Mouse (Mus musculus): ENCODE data around the gene Trappc1.

GRCm38 (mm10) chr11:69316361-69316760 is 7.4 kb upstream of the Trappc1 start:
- TF ChIP-seq TBP (IDR thresholded peaks at IDR 0.05; ENCODE audit: low read depth, low read length): no peak
- no peak for TF ChIP-seq POLR2AphosphoS2 (IDR thresholded peaks at IDR 0.05; ENCODE audit: low read length)
- TF ChIP-seq JUND (IDR thresholded peaks at IDR 0.05; ENCODE audit: low read depth, low read length): no peak
- no peak for TF ChIP-seq SMC3 (IDR thresholded peaks at IDR 0.05; ENCODE audit: low read depth, low read length)
- no peak for TF ChIP-seq POLR2A (IDR thresholded peaks at IDR 0.05; ENCODE audit: control insufficient read depth in 1 of 2, insufficient read depth in 1 of 2, low read depth in 1 of 2, low read length in 2 of 2, poor library complexity in 1 of 2)
- TF ChIP-seq CTCF (IDR thresholded peaks at IDR 0.05 in 2 of 3, conservative IDR thresholded peaks at IDR 0.05 in 1 of 3; ENCODE audit: control insufficient read depth in 1 of 3, insufficient read depth in 1 of 3, low read depth in 2 of 3, low read length in 3 of 3, poor library complexity in 1 of 3, severe bottlenecking in 1 of 3): no peak
- no peak for TF ChIP-seq UBTF (IDR thresholded peaks at IDR 0.05; ENCODE audit: borderline replicate concordance, insufficient read depth, low read depth, low read length)
- TF ChIP-seq MEF2A (IDR thresholded peaks at IDR 0.05; ENCODE audit: extremely low read depth, insufficient replicate concordance, low read depth, low read length, poor library complexity, severe bottlenecking): no peak
- TF ChIP-seq MAFK (IDR thresholded peaks at IDR 0.05; ENCODE audit: borderline replicate concordance, low read depth, low read length): no peak
- TF ChIP-seq GATA1 (IDR thresholded peaks at IDR 0.05; ENCODE audit: low read depth, low read length): no peak
- TF ChIP-seq ETS1 (IDR thresholded peaks at IDR 0.05; ENCODE audit: low read depth, low read length): no peak
- TF ChIP-seq TAL1 (IDR thresholded peaks at IDR 0.05; ENCODE audit: low read length): no peak
- no peak for TF ChIP-seq NELFE (IDR thresholded peaks at IDR 0.05; ENCODE audit: low read depth, low read length)
- TF ChIP-seq HCFC1 (IDR thresholded peaks at IDR 0.05; ENCODE audit: low read depth, low read length): no peak

All from MEL (cell line).